Mouse (Mus musculus) adrenal gland, postnatal 14 days (tissue): Measurements from ENCODE around the gene Etv5. TPM values are rescaled to one million over a fixed set of nuclear protein-coding genes. Genes with fewer than 3 reads are reported as not detected.

Experiments
- DNase-seq: peaks from one replicate; pipeline ENCODE4 v3.0.0; 2021; ENCODE audit warnings: mixed read lengths
- total RNA-seq: library from RNA; stranded (reverse); gene quantifications from 2 replicates; pipeline ENCODE4 v1.2.3, GENCODE M21; 2021

Gene Etv5
- total RNA-seq, 1 experiment from 2014 or later: 23.7 TPM

DNA sequence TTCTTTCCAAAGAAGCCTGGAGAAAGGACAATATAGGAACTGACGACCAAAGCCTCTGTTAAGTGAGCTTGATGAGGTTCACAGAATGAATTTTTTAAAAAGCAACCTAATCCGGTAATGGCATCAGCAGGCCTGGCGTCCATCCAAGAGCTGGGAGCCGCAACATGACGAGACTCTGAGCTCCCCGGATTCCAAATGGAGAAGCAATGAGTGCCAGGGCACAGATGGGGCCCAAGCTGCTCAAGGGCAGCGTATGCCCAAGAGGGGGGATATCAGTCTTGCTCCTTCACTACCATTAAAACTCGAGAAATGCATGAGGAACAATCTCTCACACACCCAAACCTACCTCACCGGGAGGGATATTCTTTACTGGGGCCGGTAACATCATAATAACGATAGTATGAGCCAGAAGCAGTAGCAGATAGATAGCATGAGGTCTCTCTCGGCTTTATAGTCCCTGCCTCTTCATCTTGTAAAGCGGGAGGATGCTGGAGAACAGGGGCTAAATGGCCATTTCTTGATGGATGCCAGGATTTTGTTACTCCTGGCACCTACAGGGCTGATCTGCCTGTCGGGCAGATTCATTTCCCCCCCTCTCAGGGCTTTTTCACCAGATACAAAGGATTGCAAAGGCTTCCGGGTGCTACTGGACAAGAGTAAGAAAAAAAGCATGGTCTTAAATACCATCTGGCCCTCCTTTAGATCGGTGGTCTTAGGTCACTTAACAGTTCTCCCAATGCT lies 9.1 kb downstream of the Etv5 start:
- peak; percentile 46 for DNase-seq

- DNase-seq: no peak
Measured at GRCm38 (mm10) chr16:22429377-22429776, 10.1 kb downstream of the Etv5 start.

DNA sequence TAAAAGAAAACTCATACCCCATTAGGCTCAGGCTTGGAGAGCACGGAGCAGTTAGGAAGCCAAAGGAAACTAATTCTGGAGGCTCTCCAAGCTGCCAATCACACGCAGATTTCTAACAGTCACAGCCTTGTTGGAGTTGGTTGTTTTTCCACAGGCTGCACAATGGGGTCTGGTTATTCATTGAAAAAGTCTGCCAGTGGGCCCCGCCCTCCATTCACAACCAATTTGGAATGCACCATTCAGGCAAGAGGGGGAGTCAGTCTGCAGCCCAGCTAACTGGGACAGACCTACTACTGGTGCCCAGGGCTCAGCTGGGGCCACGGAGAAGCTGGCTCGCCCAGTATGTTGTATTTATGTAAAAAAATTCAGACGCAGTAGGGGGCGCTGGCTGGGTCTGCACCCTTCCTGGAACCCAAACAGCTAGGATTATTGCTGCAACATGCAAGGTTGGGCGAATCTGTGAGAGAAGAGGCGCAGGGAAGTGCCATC lies 10.6 kb downstream of the Etv5 start:
- DNase-seq: peak; percentile 78

DNA sequence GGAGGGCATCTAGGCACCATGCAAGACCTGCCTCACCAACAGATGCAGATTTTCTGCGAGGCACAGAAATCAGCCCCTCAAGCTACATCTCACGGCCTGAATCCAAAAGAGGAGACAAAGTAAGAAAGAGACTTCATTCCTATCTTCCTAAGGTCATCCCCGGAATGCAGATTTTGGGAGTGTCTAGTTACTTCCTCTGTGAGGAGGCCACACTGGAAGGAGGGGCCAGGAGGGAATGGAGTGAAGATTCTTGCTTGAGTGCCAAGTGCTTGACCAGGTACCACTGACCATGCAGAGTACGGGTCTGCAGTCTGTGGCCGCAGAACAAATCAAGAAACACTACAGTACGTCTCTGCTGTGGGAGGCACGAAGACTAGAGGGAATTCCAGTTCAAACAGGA lies 12.7 kb downstream of the Etv5 start:
- no peak for DNase-seq

DNA sequence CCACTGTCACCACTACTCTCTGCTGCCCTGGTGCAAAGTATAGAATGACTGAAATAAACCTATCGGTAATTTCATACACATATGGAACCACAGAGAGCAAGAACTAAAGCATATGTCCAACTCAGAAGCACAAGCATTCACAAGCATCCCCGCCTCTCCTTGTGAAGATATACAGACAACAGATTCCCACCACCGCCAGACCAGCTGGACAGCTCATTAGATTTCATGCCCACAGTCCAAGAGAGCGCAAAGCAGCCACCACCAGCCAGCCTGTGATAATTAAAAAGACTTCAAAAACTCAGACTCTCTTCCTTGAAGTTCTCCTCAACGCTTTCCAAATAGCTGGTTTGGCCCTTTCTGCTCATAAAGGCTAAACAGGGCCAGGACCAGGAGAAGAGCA lies 17.3 kb downstream of the Etv5 start:
- no peak for DNase-seq

GRCm38 (mm10) chr16:22417931-22418330 lies 21.6 kb downstream of the Etv5 start:
- DNase-seq: no peak

- no peak for DNase-seq
Measured at GRCm38 (mm10) chr16:22417044-22417443, 22.5 kb downstream of the Etv5 start.

DNA sequence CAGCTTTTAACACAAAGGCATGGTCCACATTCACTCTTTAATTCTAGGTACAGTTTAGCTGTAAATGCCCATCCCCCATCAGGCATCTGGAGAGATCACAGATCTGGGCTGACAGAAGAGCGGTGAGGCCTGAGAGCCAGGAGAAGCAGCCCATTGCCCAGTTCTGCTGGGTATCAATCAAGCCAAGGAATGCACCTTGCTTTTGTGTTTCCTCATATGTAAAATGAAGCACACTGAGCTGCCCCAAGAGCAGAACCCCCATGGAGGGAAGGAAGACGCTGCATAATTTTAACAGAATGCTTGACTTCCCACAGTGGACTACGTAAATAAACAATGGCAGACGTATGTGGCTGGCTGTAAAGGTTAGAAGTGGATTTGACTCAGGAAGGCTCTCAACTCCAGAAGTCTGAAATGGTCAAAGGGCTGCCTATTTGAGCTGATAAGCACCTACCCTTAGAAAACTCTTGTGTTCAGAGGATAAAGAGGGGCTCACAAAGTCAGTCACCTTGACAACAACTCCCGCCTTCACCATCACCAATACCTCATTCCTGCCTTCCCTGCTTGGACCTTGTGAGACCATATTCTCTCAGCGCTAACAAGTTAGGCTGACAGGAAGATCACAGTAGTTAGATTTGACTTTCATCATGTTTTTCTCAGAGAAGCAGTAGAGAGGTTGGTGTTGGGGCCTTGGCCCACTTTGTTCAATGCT lies 23.2 kb downstream of the Etv5 start:
- no peak for DNase-seq

- no peak for DNase-seq
Measured at GRCm38 (mm10) chr16:22414205-22414754, 25.2 kb downstream of the Etv5 start.

DNA sequence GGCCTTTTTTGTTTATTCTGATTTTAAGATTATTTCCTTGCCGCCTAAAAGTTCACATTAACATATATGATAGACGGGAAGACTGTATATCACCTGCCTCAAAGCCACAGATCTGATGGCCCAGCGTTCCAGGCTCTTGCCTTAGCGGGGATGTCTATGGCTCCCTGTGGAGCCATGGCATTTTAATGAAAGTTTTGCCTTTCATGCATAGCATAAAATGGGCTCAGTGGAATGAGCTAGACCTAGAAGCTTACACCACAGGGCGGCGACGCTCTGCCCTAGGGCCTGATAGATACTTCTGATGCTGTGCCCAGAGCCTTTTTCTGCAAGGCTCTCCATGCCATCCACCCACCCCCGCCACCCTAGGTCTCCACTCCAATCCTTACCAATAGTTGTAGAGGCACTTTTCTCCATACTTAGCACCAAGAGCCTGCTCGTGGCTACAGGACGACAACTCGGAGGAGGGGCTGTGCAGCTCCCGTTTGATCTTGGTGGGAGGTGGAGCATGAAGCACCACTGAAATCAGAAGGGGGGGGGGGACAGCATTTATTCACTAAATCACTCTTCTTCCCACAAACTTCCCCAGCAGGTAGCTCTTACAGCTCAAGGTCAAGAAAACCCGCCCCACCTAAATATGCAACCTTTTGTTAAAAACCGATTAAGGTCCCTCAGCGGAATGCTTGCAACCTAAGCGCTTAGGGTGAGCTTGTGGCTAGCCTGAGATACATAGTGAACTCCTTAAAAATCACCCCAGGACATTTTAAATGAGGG lies 26.9 kb downstream of the Etv5 start:
- DNase-seq: no peak

- DNase-seq: no peak
Measured at GRCm38 (mm10) chr16:22411764-22412163, 27.8 kb downstream of the Etv5 start.

DNA sequence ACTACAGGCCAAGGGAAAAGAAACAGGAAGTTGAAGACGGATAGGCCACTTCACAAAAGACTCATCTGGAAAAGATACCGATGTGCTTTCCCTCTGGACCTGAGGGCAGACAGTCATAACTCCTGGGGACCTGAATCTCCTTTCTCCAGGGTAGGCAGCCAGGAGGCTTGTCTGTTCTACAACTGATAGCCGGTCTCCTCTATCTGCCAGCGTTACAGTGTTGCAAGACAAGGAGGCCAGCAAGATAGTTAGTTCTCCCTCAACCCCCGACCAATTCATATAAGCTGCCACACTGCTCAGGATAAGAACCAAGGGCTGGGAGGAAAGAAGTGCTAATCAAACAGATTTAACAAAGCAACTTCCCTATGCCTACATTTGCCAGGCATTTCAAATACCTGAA lies 29.5 kb downstream of the Etv5 start:
- no peak for DNase-seq

DNA sequence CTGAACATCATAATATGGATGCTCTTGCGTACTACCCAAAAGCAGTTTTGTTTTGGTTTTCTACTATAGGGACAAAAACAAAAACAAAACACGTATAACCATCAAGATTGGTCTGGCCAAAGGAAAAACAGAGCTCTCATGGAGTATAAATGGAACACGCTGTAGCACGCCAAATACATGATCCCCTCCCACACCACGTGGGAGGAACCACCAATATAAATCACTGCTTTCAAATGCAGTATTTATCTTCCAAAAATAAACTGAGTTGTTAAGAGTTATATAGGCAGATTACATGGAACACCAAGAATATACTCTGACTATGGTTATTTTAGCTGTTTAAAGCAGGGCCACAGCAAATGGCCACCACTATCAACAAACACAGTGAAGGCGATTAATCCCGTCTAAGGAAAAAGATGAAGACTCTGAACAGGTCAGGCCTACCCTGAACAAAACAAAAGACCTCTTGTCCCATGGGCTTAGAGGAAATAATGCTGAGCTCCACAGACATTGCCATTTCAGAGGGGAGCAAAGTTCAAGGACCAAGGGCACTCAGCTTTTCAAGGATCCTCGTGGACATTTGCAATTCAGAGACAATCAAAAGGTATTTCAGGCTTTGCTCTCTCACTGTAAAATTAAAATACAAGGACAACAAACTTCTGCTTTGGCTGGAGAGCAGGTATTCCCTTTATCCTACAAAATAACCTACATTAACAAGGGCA lies 30.7 kb downstream of the Etv5 start:
- no peak for DNase-seq

- no peak for DNase-seq
Measured at GRCm38 (mm10) chr16:22406747-22407146, 32.8 kb downstream of the Etv5 start.

DNA sequence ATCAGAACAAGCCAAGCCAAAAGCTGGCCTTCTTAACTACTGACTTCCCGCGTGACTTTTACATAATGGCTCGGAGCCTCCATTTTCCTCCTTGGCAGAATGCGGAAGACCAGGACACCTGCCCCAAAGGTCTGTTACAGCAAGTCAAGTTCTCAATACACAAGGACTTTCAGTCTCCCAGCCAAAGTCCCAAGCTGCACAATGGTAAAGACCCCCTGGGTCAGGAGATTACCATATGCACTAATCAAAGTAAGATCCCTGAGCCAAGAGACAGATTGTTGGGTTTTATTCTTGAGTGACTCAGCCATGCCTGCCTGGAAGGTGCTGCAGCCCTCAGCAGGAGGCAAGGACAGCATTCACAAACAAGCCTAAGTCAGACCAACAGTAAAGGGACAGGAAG lies 33.5 kb downstream of the Etv5 start:
- DNase-seq: no peak

DNA sequence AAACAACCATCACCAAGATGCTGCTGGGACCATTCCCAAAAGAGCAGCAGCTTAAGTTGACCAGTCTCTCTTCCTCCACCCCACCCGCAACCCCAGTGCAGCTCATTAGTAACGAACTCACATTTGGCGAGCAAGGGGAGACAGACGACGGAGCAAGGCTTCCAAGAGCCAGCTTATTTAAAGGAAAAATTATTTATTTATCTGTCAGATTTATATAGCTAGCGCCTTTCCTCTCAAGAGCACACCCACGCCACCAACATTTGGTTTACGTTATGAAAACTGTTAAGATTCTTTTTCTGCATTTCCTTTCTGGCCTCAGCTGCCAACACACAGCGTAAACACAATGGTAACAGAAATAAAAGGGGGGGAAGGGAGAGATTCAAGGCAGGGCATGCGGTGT lies 34.0 kb downstream of the Etv5 start:
- no peak for DNase-seq

DNA sequence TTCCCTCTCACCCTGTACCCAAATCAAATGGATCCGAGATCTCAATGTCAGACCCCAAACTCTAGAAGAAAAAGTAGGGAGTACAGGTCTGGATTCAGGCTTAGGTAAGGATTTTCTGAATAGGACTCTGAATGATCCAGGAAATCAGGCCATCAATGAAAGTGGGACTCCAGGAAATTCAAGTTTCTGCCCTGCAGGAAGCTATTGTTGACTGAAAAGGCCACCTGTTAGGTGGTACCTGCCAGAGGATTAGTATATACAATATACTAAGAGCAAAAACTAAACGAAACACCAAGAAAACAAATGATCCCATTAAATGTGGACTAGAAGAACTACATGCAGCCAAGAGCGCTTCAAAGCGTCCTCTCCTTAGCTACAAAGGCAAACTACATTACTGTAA lies 35.8 kb downstream of the Etv5 start:
- DNase-seq: no peak

GRCm38 (mm10) chr16:22402600-22402999 lies 36.9 kb downstream of the Etv5 start:
- no peak for DNase-seq

- DNase-seq: no peak
Measured at GRCm38 (mm10) chr16:22400226-22400625, 39.3 kb downstream of the Etv5 start.

DNA sequence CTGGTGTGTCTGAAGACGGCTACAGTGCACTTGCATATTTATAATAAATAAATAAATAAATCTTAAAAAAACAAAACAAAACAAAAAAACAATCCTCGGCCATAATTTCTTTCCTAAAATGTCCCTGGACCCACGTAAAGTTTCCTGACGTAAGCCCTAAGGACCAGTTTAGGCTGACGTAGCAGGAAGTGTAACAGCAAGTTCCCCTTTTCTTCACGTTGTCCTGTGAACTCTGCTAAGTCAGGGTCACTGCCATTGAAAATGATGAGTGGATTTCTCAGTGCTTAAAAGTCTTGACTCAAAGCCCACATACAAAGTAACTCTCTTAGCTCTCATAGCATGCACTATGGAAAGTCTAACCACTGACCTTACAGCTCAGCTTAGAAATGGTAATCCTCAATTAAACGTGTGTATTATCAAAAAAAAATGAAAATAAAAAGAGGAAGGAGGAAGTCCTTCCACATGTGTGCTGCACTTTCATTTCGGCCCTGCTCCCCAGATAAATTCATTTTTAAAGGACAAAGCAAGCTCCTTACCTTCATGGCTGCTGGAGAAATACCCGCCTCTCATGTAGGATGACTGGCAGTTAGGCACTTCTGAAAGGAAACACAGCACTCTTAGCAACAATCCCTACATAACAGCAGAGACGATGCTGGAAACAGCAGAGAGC lies 40.6 kb downstream of the Etv5 start:
- no peak for DNase-seq

GRCm38 (mm10) chr16:22398354-22398753 lies 41.2 kb downstream of the Etv5 start:
- DNase-seq: no peak
